Mouse (Mus musculus) neutrophil, adult 83 days (primary cell): ENCODE results near the gene Mocs1. TPM values are rescaled to one million over a fixed set of nuclear protein-coding genes. Genes with fewer than 3 reads are reported as not detected.

Experiments used
- total RNA-seq, 2 experiments: library from RNA; stranded (reverse); gene quantifications; one replicate each; pipeline ENCODE4 v1.2.4; 2023

Mocs1 gene
- total RNA-seq, result 100 to 1,000 TPM; 121 TPM

DNA sequence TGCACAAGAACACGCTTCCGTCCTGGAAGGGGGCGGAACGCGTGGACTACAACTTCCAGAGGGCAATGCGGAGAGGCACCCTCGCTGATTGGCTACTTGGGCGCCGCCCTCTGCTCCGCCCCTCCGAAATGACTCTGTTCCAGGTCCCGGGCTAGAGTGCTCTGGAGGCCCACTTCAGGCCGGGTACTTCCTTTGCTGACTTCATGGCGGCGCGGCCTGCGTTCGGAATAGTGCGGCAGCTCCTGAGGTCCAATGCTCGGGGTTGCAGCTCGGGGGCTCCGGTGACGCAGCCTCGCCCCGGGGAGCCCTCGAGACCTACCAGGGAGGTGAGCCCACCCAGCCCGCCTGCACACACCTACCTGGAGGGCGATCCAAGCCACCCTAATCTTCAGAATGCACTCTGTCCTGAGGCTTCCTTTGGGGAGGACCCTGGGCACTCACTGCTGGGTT lies at the start of gene Mocs1:
Mocs1 (plus strand) TSS at position 124 of the 450 bp plus-strand sequence.

Other genes with a start within 250 kb of the Mocs1 start
- gene Daam2, start 136.0 kb downstream of the Mocs1 start, total RNA-seq, result under 1 TPM in 1 of 2 experiments, not detected in 1; 0.24 TPM
- not detected for gene Kif6, start 186.8 kb downstream of the Mocs1 start, total RNA-seq